Mouse (Mus musculus): ENCODE results near the gene Cbx6.

DNA sequence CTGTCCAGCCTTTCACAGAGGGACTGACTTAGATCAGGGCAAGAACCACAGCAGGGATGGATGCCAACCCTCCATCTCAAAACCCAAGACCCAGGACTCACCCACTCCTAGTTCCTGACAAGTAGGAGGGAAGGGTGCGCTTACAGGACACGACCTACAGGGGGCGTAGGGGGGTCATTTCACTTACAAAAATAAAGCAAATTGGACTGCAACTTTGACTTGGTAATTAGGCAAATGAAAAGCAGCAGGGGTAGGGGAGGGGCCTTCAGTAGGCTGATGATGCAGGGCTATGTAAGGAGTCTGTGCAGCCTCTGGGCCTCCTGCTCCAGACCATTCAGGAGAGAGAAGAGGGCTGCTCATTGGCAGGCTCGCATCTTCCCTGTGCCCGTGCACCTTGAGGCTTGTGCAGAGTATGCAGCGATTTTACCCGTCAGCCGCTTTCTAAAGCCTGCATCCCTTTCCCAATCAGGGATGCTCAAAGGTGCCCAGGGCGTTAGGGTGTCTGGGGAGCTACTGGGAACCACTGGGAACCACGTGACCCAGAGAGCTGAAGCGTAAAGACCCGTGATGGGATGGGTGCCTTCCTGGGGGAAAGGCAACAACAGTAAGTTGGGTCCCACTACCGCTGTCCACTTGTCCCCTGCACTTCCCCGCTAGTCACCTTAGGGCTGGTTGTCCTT is 9.2 kb downstream of the Cbx6 start:
- TF ChIP-seq CTCF (IDR thresholded peaks at IDR 0.05; ENCODE audit: control insufficient read depth, insufficient read depth, insufficient read length) (no peak), MAX (IDR thresholded peaks at IDR 0.05) (no peak), CEBPB (IDR thresholded peaks at IDR 0.05; ENCODE audit: low read depth) (no peak), MYOG (IDR thresholded peaks at IDR 0.05; ENCODE audit: control insufficient read depth, extremely low read depth, insufficient read length) (no peak)

All from C2C12 (cell line).